Mouse (Mus musculus) adrenal gland, adult 2 months (tissue): Measurements from ENCODE around the gene Mgat3. TPM values are rescaled to one million over a fixed set of nuclear protein-coding genes. Genes with fewer than 3 reads are reported as not detected.
A peak's percentile ranks its signal among the peaks of the same experiment; 100 is the strongest.

Experiments
- DNase-seq: peaks from one replicate; pipeline ENCODE4 v3.0.0; 2021
- polyA plus RNA-seq: library from polyadenylated mRNA; depleted of rRNA; stranded (reverse); fragments of >200 nt; gene quantifications from 2 replicates; pipeline ENCODE4 v1.2.3, GENCODE M21; 2012; rRNA removed
- total RNA-seq, 2 experiments: library from RNA; stranded (reverse); gene quantifications; 2 replicates each; pipeline ENCODE4 v1.2.3; 2021

Mgat3 gene
- total and polyA plus RNA-seq, 3 experiments = 7.6 to 12.4 (median 8.2) TPM

DNA sequence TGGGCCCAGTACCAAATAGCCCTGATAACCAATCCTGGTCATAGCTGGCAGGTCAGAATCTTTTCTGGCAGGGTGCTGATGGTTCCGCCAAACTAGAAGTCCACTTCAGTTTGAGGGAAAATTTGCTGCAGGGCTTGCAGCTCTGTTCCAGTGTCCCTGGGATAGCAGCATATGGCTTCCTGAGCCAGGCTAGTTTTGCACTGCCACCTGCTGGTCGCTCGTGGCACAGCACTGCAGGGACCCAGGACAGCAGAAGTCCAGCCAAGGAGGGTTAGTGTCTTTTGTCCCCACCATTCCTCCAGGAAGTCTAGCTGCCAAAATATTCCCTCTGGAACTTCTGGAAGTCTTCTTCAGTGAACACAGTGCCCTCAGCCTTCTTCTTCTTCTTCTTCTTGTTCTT is 87.2 kb downstream of the Mgat3 start:
- peak; percentile 88 for DNase-seq

DNA sequence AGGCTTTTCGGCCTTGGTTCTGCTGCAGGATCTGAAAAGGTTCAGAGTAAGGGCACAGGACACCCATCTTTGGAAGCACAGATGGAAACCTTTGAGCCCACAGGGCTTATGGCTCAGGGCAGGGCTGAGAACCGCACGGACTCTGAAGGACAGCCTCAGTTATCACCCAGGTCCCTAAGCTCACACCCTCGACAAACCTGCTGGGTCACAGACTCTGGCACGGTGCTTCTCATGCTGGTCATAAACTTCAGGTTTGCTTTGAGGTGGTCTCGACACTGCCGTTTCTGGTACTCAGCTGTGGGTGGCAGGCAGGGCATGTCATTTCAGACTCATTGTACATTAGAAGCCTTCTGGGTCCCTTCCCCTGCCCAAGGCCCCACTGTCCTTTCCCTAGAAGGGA is 87.6 kb downstream of the Mgat3 start:
- DNase-seq = no peak

DNA sequence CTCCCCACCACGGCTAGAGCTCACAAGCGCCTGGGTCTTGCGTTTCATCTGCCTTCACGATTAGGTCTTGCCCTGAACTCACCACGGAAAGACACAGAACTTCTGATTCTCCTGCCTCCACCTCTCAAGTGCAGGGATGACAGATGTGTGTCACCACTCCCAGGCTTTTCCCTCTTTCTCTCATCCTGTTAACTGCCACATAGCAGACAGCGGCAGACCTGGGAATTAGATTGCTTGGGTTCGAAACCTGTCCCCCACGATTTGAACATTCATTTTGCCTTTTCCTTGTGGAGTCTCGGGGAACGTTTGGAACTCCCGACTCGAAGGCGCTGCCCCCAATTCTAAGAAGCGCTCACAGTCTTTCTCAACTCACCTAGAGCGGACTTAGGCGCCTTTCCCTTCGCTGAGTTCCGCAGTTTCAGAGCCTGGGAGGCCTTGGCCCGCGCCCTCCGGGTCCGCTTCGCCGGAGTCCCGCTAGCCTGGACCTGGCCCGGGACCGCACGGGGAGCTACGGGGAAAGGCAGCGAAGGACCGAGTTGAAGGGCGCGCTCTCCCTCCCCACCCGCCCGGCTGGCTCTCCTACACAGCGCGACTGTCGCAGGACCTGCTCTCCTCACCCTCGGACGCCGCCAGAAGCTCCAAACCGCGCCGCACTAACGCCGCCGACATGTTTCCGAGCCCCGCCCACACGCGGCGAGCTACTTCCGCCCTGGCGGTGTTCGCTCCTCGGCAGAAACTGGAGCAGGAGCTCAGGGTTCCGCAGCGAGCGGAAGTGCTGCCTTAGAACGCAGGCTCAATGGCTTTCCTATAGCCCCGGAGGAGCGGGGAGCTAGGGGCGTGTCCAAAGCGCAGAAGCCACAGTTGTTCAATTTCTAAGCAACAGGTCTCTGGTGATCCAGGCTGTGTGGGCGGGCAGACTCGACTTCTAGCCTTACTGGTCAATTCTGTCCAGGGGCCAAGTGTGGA is 90.4 kb downstream of the Mgat3 start, which contains the start of gene Rps19bp1:
TSS of gene Rps19bp1 (minus strand) at position 706 of the 966 bp plus-strand sequence.
- peak; percentile 92 for DNase-seq

Other genes with a start within 250 kb of the Mgat3 start
- 10 to 100 TPM; 15.6 to 29.8 TPM for gene Cbx7, start 202.6 kb upstream of the Mgat3 start, total RNA-seq
- 35.2 and 41.3 TPM in 2 replicates for gene Cbx7, start 202.6 kb upstream of the Mgat3 start, polyA plus RNA-seq
- gene Pdgfb, start 158.7 kb upstream of the Mgat3 start, total RNA-seq = 10 to 100 TPM; 30.3 to 54.0 TPM
- gene Pdgfb, start 158.7 kb upstream of the Mgat3 start, polyA plus RNA-seq = 63.3 and 63.8 TPM in 2 replicates
- 10 to 100 TPM; 24.4 to 47.8 TPM for gene Syngr1, start 82.4 kb upstream of the Mgat3 start, total RNA-seq
- 86.9 and 119 TPM in 2 replicates for gene Syngr1, start 82.4 kb upstream of the Mgat3 start, polyA plus RNA-seq
- gene Rpl3, start 81.9 kb upstream of the Mgat3 start, total RNA-seq = 100 to 1,000 TPM; 376 to 618 TPM
- gene Rpl3, start 81.9 kb upstream of the Mgat3 start, polyA plus RNA-seq = 500 and 520 TPM in 2 replicates
- 10 to 100 TPM; 11.4 to 23.2 TPM for gene Tab1, start 40.6 kb upstream of the Mgat3 start, total RNA-seq
- gene Tab1, start 40.6 kb upstream of the Mgat3 start, polyA plus RNA-seq = 19.6 and 23.4 TPM in 2 replicates
- 10 to 100 TPM; 38.7 to 47.7 TPM for gene Mief1, start 60.3 kb downstream of the Mgat3 start, total RNA-seq
- 17.1 and 17.8 TPM in 2 replicates for gene Mief1, start 60.3 kb downstream of the Mgat3 start, polyA plus RNA-seq
- gene AC140267.1, start 62.1 kb downstream of the Mgat3 start, total RNA-seq = 10 to 100 TPM in 1 of 2 experiments, 1 to 10 TPM in 1; 6.8 to 20.2 TPM
- gene AC140267.1, start 62.1 kb downstream of the Mgat3 start, polyA plus RNA-seq = not detected in 2 replicates
- gene Atf4, start 81.5 kb downstream of the Mgat3 start, total RNA-seq = 100 to 1,000 TPM; 144 to 366 TPM
- gene Atf4, start 81.5 kb downstream of the Mgat3 start, polyA plus RNA-seq = 159 and 166 TPM in 2 replicates
- gene Rps19bp1, start 90.6 kb downstream of the Mgat3 start, total RNA-seq = 10 to 100 TPM; 41.8 to 45.8 TPM
- 20.0 and 21.3 TPM in 2 replicates for gene Rps19bp1, start 90.6 kb downstream of the Mgat3 start, polyA plus RNA-seq
- gene Cacna1i, start 113.5 kb downstream of the Mgat3 start, total RNA-seq = 1 to 10 TPM in 1 of 2 experiments, under 1 TPM in 1; 0.46 to 1.1 TPM
- 0.81 and 0.85 TPM in 2 replicates for gene Cacna1i, start 113.5 kb downstream of the Mgat3 start, polyA plus RNA-seq